Mouse (Mus musculus) NIH3T3 (cell line): ENCODE measurements around the gene Cbll1.
"Not testable (repeated sequence)": the region's sequence is repeated elsewhere in the genome, so short reads cannot be mapped to it uniquely, and the experiment has no call there.

Source experiments
- DNase-seq: peaks from one replicate; pipeline ENCODE4 v3.0.0-alpha.2; 2012; ENCODE audit warnings: low read depth

The Cbll1 gene

GRCm38 (mm10) chr12:31498936-31499313, 491 bp downstream of the Cbll1 start:
- no peak for DNase-seq

GRCm38 (mm10) chr12:31486431-31486830, 13.0 kb downstream of the Cbll1 start:
- peak; percentile 14 for DNase-seq

- DNase-seq = not testable (repeated sequence)
Observed at GRCm38 (mm10) chr12:31478182-31478581, 21.2 kb downstream of the Cbll1 start.

GRCm38 (mm10) chr12:31462615-31463014, 36.8 kb downstream of the Cbll1 start:
- DNase-seq = no peak

- no peak for DNase-seq
Observed at GRCm38 (mm10) chr12:31461371-31461770, 38.0 kb downstream of the Cbll1 start.

GRCm38 (mm10) chr12:31460270-31460669, 39.1 kb downstream of the Cbll1 start:
- DNase-seq = peak; percentile 15

GRCm38 (mm10) chr12:31458474-31458873, 40.9 kb downstream of the Cbll1 start:
- DNase-seq = no peak

GRCm38 (mm10) chr12:31456271-31456670, 43.1 kb downstream of the Cbll1 start:
- DNase-seq = no peak

GRCm38 (mm10) chr12:31449341-31449740, 50.1 kb downstream of the Cbll1 start:
- peak; percentile 22 for DNase-seq

- peak; percentile 14 for DNase-seq
Observed at GRCm38 (mm10) chr12:31444827-31445226, 54.6 kb downstream of the Cbll1 start.

- DNase-seq = peak; percentile 55
Observed at GRCm38 (mm10) chr12:31444131-31444546, 55.3 kb downstream of the Cbll1 start.

GRCm38 (mm10) chr12:31439612-31440011, 59.8 kb downstream of the Cbll1 start:
- DNase-seq = no peak

- DNase-seq = no peak
Observed at GRCm38 (mm10) chr12:31437791-31438190, 61.6 kb downstream of the Cbll1 start.
